Mouse (Mus musculus) testis, postnatal 10 days (tissue): Measurements from ENCODE around the gene Sdk1.

Experiments used
- DNase-seq: peaks from one replicate; pipeline ENCODE4 v3.0.0; 2021; ENCODE audit warnings: low spot score

The Sdk1 gene

DNA sequence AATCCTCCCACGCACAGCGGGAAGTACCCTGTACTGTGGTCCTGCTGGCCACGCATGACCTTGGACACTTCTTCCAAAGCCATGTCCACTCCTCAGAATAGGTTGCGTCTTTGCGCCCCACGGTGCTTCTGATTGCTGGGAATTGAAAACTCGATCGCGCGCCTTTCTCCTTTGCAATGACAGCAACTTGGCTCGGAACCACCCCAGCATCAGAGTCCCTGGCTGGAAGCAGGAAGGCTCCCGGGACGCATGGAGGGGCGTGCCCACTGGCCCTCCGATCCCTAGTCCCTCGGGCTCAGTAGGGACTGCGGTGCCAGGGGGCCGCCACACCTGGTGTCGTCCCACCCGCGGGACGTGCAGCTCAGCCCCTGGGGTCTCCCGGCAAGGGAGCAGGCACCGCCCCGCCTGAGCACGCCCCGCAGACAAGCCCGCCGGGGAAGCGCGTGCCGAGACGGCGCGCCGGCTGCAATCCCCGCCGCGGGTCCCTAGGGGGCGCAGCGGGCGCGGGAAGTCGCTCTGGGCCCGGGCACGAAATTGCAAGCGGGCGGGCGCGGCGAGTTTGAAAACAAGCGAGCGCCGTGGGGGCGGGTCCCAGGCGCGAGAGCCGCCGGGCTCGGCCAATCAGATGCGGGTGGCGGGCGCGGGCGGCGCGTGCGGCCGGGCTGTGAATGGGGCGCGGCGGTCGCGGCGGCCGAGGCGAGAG lies at the start of gene Sdk1:
TSS of gene Sdk1 (plus strand) at position 650 of the 703 bp plus-strand sequence.
- peak; percentile 98 for DNase-seq

DNA sequence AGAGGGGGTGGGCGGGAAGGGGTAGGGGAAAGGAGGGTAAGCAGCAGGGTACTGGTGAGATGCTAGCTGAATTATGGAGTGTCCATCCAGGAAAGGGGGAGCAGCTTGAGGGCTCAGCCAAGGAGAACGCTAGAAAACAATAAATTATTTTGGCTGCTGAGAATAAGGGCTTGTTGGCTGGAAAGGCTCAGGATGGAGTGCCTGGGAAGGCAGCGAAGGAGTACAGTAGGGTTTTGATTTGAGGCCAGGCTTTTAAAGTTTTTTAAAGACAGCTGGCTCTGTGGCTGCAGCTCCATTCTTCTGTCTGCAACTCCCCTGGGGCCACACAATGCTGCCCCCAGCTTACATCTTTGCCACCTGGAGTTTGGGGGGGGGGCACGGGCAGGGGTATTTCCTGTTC lies 44.0 kb upstream of the Sdk1 start:
- DNase-seq, result no peak

DNA sequence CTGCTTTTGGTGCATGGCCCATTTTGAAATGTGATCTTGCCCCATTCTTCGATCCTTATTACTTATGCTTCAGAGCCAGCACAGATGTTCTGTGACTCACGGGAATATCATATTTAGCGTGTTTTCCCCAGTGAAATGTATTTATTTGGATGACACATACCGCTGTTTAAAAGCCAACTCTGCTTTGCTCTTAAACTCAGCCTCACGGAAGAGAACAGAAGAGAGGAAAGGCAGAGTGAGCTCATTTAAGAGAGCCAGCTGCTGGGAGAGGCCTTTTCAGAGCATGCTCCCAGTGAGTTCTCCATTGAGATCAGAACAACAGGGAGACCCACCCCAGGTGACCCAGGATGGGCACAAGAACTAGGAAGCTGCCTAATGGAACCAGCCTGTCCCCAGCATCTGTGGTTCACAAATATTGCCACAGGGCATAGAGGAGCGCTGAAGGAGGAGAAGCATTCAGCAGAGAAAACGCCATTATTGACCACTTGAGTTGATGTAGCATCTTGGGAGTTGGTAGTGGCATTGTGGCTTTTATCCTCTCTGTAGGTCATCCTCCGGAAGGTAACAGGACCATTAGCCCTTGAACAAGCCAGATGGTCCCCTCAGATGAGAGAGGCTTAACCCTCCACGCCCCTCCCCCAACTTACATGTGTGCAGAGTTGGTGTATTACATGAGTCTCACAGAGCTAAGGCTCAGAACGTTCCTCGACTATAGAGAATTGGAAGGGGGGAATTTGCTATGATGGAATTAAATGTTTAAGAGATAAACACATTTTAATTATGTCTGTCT lies 38.8 kb upstream of the Sdk1 start:
- no peak for DNase-seq

DNA sequence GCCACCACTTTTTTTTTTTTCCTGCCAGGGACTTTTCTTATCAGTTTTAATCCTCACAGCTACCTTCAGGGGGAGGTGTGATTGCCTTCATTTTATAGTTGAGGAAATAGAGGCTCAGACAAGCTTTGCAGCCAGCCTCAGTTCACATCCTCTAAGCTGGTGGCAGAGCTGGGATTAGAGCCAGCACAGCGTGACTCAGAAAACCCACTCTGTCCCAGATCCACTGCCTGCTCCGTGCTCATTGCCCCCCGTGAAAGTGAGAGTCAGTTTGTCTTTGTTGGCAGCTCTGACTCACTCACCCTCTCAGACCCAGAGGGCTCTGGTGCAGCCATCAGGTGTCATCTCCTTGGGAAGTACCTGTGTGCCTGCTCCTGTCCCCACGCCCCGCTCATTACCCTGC lies 34.2 kb upstream of the Sdk1 start:
- no peak for DNase-seq

DNA sequence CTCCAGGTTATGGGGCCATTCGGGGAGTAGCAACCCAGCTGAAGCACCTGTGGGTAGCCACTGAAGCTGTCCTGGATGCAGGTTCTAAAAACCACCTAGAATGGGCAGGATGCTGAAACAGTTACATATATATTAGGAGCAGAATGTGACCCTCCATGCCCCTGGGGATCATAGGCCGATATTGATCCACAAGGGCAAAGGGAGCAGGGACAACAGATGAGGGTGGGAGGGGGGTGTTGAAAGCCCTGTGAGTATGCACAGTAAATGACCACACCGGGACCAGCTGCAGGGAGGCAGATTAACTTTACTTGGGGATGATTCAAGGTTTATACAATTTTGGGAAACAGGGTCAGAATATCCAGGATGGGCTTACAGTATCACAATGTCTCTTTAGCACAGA lies 16.0 kb upstream of the Sdk1 start:
- DNase-seq, result no peak

DNA sequence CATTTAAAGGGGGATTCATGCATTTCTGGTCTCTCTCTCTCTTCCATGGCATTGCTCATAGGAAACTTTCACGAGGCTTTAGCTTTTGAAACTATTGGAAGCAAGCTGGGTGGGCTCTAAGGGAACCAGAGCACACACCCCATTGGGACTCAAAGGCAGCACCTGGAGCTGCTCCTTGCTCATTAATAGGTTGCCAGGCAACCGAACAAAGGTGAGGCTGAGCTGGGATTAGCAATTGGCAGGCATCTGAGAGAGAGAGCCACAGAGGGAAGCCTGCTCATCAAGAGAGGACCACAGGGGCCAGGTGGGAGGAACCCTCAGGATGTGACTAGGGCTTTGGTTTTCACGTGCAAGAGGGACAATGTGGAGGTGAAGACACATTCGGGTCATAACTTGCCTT lies 7.0 kb upstream of the Sdk1 start:
- no peak for DNase-seq

DNA sequence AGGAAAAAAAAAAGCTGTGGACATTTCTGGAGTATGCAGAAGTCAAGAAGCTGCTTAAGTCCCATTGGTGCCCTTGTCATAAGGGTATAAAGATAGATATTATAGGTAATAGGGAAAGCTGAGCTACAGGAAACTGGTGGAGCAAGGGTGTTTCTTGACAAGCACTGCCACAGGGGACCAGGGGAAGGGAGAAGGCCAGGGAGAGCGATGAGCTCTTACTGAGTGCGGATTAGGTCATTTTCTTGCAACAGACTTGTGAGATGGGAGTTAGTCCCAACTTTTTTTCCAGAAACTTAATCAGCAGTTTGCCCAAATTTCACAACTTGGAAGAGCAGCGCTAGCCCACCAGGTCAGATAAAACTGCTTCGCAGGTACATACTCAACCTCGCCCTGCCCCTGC lies 1.9 kb upstream of the Sdk1 start:
- no peak for DNase-seq

DNA sequence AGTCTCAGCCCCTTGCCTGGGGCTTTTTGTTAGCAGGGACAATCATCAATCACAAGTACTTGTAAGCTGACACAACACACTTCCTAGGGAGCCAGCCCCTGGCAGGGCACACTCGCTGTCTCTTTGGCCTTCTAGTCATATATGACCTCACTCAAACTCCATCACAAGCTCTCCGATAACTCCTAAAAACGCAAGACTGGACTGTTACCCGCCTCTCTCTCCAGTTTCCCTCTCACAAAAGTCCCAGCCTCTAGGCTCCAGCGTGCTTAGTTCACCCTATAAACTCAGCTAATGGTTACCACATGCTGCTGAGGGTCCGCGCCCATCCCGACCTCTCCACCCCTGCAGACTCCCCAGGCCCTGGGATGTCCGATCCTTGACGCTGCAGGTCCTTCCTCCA lies 849 bp upstream of the Sdk1 start:
- DNase-seq, result peak; percentile 46

DNA sequence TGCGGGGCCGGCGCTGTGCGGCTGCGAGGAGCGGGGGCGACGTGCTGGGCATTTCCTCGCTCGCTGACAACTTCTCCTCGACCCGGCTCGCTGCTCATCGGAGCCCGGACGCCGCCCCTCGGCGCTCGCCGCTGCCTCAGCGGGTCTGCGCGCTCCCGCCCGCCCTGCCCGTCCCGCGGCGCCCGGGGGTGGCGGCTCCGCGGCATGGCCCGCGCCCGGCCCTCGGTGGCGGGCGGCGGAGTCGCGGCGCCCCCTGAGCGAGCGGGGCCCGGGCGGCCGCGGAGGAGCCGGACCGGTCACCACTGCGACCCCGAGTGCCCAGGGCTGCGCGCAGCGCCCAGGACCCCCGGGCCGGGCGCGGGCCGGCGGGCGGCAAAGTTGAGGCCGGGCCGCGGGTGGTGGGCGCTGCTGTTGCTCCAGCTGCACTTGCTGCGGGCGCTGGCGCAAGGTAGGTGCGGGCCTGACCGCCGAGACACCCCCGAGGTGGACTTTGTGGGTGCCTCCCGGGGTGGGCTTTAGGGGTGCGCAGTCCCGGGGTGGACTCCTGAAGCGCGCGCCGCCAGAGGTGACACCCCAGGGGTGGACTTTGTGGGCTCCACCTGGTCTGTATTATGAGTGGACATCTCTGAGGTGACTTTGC lies 475 bp downstream of the Sdk1 start:
- DNase-seq, result peak; percentile 53

DNA sequence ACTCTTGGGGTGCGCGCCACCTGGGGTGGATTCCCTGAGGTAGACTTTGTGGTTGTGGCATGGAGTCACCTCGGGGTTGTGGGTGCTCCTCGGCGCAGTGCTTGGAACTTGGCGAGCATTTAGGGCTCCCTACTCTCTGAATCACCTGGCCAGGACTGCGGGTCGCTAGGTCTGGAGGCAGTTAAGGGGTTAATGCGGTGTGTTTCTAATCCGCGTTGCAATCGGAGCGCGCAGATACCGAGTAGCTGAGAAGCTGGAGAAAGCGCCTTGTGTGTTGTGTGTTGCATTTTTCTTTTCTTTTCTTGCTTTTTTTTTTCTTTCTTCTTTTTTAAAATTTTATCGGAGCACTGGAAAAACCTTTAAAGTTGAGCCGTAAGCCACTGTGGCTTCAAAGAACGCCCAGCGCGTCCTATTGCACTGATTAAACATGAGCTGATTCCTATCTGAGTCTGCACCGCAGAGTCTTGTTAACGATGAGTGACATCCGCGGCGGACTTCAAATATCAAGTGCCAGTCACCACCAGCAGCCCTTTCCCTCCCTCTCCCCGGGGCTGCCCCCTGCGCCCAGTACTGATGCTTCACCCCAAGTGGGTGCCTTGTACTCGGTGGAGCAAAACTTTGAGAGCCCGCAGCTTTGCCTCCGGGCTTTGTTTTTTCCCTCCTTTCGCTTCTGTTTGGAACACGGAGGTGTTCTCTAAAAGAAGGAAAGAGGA lies 2.1 kb downstream of the Sdk1 start:
- no peak for DNase-seq

DNA sequence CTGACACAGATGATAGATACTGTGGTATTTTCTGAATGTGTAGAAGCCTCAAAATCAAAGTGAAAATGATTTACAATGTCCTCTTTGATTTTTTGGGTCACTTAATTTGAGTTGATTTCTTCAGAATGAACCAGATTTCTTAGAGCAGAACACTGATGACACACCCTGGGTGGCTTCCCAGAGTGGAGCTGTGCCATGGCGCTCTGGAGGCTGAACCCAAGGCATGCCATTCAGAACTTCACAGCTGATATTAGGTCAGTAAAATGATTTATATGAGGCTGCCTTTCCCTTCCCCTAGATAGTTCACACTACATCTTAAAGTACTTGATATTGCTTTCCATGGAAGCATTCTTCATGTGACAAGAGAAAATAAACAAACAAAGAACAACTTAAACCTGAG lies 23.0 kb downstream of the Sdk1 start:
- DNase-seq, result no peak

DNA sequence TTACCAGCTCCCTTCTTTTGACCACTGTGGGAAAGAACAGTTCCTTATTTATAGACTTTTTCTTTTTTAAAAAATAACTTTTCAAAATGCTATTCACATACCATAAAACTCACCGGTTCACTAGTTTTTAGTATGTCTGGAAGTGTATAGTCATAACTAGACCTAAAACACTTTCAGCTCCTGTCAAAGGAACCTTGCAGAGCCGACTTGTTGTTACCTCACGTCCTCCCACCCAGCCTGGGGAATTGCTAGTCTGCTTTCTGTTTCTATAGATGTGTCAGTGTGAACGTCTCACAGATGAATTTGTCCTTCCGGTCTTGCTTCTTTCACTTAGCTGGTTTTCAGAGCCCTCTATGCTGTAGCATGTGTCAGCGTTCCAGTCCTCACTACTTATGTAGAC lies 35.8 kb downstream of the Sdk1 start:
- DNase-seq, result no peak

DNA sequence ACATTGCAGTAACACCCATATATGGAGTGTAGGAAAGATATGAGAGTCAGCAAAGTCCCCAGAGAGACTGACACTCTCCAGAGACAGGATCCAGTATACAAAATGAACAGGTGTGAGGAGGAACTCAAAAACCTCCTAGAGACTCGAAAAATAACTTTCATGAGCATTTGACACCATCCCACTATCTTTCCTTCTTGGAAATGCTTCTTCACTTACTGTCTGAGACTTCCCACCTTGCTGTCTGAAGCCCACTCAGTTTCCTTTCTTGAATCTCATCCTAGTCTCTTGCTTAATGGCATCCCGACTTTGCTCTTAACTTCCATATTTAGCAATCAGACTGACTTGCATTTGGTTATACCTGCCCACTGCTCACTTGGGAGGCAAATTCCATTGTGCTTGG lies 40.5 kb downstream of the Sdk1 start:
- DNase-seq, result no peak

DNA sequence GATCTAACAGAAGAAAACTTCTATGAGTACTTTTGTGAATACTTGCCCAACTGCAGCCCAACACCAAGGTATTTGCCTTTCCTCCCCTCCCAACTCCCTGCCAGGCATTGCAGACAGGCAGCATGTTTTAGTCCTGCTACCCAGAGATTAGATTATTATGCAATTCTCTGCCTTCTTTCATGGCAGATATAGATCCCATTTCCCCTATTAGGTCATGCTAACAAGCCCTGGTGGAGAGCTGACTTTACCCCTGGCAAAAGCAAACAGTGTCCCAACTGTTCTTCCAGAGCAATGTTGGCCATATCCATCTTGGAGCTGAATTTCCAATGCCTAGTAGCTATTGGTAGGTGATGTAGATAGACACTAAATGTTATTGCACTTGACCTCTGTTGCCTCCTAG lies 48.3 kb downstream of the Sdk1 start:
- no peak for DNase-seq

DNA sequence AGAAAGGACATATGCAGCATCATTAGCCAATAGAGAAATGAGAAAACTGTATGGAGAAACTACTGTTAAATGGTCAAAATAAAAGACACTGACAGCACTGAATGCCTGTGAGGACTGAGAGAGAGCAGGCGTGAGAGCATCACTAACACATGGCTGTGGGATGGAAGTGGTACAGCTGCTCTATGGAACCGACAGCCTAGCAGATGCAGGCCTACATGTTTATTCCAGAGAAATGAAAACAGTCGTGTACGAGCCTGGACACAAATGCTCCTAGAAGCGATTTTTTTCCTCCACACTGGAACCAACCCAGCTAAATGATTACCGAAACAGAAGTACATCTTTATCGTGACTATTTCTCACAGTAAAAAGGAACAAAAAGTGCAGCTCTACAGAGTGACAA lies 54.0 kb downstream of the Sdk1 start:
- no peak for DNase-seq

DNA sequence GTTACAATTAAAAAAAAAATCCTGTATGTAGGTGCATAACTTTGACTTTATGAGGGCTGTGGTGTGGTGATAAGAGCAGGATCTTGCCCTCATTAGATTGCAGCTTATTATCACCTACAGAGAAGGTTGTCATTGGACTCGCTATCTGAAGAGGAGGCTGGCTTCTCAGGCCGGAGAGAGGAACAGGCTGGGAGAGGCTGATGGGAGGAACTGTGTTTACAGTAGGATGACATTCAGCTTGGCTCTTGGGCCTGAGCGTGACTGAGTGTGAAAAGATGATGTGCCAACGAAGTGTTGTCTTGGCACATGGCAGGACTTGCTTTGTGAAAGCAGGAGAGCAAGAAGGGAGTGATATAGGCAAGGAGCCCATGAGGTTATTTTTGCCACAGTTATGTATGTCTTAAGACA lies 61.0 kb downstream of the Sdk1 start:
- DNase-seq, result no peak

DNA sequence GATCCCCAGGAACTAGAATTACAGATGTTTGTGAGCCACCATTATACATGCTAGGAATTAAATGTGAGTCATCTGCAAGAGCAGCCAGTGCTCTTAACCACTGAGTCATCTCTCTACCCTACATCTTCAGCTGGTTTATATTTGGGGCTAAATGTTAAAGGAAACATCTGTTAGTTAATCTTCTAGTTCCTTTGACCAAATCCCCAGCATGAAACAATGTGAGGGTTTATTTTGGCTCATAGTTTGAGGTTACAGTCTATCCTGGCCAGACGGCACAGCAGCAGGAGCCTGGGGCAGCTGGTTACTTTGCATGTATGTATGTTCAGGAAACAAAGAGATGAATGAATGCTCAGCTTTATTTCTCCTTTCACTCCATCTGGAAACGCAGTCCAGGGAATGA lies 62.5 kb downstream of the Sdk1 start:
- DNase-seq, result no peak

DNA sequence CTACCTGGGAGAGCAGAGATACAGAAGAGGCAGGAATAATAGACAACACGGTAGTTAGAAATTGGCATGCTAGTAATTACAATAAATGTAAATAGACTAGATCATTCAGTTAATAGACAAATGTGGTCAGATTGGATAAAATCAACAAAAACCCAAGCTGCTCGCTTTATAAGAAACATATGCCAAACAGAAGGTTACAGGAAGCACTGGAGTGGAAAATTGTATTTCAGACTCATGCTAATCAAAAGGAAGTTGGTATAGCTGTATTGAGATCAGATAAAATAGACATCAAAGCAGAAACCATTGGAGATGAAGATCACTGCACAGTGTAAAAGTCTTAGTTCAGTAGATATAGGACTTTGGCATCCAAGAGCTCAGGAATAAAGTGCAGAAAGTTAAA lies 63.4 kb downstream of the Sdk1 start:
- no peak for DNase-seq

DNA sequence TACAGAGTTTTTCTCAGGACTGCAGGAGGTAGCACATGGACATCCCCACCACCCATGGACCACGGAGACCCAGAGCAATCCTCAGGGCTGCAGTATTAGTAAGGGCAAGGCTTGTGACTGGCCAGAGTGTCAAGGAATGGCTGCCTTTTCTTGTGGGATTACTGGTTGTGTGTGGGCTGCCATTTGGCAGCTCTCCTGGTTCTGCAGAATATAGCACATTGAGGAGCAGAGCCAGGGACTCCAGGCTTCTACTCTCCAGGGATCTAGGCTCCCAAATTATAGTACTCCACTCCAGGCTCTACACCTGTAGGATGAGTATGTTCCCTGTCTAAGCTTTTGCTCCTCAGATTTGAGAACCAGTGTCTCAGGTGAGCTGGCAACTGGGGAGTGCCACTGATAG lies 69.4 kb downstream of the Sdk1 start:
- DNase-seq, result no peak

DNA sequence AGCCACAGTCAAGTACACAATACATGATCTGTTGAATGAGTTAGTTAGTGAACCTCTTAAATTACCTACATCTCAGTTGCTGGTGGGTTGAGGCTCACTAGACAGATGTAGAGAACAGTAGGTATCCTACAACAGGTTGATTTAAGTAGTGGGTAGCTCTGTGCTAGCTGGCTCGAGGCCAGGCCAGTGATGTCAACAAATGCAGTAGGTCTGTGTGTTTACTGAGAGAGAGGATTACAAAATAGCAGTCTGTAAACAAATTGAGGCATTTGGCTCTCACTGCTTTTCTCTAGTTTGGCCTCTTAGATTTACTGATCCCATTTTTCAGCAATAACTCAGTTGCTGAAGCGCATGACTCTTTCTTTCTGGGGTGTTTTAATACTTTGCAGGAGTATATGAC lies 70.5 kb downstream of the Sdk1 start:
- DNase-seq, result no peak

DNA sequence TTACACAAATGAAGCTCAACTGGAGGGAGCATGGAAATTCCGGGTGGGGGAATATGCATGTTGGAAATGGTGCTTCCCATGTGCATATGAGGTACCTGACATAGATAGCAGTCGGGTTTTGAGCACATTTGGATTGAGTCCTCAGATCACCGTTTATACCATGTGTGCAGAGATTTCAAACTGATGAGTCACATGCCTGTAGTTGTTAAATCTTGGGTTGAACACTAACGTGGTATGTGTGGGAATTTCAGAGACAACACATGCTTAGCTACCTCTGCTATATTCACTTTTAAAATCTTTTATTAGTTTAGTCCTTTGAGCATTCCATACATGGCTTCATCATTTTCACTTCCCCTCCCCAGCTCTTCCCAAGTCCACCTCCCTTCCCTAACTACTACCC lies 71.0 kb downstream of the Sdk1 start:
- DNase-seq, result no peak

DNA sequence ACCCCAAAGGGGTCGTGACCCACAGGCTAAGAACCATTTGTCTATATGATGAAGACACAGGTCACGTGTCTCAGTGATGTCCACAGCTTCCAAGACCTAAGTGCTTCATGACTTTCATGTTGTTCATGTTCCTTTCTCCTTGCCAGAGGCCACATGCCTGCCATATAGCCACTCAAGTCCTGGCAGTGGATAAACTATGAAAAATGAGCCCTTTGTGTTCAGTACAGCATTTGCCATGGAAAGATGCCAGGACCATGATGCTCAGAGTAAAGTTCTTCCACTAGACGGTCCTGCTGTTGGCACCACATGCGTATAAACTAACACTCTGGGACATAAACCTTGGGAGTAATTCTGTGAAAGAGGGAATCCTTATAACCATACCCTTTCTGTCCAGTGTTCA lies 75.8 kb downstream of the Sdk1 start:
- DNase-seq, result no peak

DNA sequence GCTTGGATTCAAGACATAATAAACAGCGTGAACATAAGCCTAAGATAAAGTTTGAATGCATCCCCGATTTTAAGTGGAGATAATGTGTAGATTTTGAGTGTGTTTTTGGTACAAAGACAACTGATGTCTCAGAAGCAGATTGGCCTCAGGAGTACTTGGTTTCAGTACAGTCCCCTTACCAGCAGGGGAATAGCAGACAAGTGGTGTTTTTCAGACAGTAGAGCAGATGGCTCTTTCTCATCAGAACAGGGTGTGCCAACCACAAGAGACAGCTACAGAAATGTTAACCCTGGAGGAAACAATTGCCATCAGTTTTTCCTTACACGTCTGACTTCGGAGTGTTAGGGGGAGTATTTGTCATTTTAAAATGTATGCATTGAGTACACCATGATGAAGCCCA lies 83.6 kb downstream of the Sdk1 start:
- DNase-seq, result no peak
